Mouse (Mus musculus) CD4-positive, CD25-positive, alpha-beta regulatory T cell, adult 4 months (primary cell): ENCODE data around the gene Dhx37. TPM values are rescaled to one million over a fixed set of nuclear protein-coding genes. Genes with fewer than 3 reads are reported as not detected.
A peak's percentile ranks its signal among the peaks of the same experiment; 100 is the strongest.
"Not testable (repeated sequence)": the region's sequence is repeated elsewhere in the genome, so short reads cannot be mapped to it uniquely, and the experiment has no call there.

Experiments used
- ATAC-seq: one replicate; pipeline ENCODE4 v1.8.0; 2017
- polyA plus RNA-seq, 2 experiments: library from polyadenylated mRNA; unstranded; fragments of 100-300 nt; shearing (Covaris generic); gene quantifications; one replicate each; pipeline ENCODE4 v1.2.1; 2017

The Dhx37 gene
- polyA plus RNA-seq, 2 experiments from 2014 or later: 8.4 to 8.6 TPM

- ATAC-seq: no peak
Observed at GRCm38 (mm10) chr5:125407020-125407830, 26.7 kb downstream of the Dhx37 start.

DNA sequence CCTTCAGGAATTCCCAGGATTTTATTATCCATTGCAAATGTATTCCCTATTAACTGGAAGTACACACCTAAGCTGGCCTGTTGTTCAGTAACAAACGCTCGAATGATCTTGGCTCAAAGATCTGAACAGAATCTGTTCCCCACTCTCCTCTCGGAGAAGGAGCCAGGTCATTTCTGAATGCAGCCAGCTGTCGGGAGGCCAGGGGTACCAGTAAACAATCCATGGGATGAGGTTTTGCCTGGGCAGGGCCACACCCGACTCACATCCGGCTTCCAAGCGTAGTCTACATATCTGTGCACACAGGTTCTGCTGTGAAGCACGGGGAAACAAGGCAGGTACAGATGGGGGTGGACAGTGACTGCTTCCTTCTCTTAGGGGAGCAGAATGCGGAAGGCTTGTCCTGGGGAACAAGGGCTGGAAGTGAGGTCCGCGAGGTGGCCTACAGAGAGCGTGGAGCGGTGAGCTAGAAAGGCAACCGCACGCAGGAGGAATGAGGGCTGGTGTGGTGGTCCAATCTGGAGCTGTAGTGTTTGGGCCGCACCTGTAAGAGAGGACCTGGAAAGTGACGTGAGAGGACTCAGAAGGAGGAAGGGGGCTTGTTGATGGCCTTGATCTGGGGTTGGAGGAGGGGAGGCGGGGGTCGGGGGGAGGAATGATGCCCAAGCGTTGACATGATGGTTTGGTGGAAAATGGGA is 27.5 kb downstream of the Dhx37 start:
- ATAC-seq: peak; percentile 73

DNA sequence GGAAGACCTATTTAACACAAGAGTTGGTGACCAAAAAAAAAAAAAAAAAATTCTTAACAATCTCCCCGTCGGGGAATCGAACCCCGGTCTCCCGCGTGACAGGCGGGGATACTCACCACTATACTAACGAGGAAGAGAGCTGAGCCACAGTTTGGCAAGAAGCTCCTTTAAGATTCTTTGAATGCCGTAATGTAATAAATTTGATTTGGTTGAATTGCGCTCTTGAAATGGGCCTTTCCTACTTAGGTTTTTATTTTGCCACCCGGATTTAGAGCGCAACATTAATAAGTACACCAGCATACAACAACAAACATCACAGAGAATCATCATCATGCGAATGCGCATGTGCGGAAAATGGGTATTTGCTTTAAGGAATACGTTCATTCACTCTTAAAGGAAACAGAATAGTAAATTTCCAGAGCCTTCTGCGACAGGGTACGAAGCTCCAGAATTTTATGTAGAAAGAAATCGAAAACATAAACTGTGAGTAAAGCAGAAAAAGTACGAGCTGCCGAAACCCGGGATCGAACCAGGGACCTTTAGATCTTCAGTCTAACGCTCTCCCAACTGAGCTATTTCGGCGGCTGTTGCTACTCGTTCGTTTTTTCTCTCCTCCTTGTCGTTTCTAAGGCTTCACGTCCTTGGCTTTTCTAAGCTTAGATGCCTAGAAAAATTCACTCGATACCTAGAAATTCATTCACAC is 28.2 kb downstream of the Dhx37 start:
- ATAC-seq: peak; percentile 65

DNA sequence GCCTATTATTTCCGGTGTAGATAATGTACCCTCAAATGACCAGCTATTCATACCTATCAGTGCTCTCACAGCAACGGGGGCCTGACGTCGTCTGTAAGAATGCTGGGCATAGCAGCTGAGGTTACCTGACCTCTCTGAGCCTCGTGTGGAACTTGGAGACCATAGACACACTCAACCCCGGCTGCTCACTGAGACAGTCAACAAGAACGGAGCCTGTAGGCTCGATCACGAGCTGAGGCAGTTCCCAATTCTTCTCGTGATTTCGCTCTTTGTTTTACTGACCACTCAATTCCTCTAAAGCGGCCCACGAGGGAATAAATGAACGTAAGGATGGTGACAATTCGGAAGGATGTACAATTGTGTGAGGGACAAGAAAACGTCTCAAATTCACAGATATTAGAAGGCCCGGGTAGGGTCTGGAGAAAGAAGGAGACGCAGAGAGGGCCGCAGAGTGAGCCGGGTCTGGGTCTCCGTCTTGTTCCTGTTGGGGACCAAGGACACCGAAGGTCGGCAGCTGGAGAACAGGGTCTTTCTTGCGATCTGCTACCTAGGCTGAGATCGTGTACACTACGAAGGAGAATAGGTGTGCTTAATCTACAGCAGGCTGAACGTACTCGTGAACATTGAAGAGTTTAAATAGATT is 28.9 kb downstream of the Dhx37 start:
- peak; percentile 6 for ATAC-seq

- ATAC-seq: no peak
Observed at GRCm38 (mm10) chr5:125404536-125404902, 29.4 kb downstream of the Dhx37 start.

DNA sequence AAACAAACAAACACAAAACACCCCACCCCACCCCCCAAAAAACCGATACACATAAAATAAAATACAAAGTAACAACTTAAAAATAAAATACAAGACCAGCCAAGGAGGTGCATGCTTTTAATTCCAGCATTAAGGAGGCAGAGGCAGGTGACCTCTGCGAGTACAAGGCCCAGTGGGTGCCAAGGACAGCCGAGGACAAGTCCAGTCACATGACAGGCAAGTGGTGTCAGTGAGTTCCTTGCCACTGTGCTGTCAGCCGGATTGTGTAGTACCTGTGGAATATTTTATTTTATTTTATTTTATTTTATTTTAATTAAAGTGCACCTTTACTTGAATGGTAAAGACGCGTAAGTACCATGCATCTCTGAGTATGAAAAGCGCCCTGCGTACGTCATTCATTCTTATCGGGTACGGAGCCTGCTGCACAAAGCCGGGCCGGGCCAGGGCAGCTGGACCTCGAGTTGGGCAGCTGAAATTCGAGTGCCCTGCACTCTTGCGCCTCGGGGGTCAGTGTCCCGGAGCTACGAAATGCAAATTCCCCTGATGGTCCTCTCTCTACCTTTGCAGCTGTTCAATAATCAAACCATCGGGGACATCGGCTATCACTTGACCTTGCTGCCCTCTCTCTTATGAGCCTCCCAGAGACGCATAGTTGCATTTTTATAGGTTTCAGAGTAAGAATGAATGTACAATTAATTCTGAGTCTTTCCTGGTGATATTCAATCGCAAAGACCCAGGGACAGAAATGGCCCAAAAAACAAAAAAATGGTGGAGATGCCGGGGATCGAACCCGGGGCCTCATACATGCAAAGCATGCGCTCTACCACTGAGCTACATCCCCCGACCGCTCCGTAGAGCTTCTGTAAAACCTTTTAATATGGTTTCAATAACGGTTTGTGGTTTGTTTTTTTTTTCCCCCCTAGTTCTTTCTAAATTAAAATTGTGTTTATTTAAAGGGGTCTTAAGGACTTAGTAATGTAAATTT is 30.1 kb downstream of the Dhx37 start:
- ATAC-seq: no peak

DNA sequence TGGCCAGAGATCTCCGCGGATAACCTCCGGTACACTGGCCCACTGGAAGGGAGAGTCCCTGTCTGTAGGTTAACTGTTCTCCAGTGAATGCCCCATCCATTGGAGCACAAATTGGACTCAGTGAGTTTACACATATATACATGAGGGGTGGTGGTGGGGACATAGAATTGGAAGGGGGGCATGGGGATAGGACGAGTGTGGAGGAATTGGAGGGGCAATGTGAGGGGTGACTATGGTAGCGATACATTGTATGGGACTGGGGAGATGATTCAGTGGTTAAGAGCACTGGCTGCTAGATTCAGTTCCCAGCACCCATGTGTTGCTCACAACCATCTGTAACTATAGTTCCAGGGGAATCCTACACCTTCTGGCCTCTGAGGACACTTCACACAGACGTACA is 30.9 kb downstream of the Dhx37 start:
- ATAC-seq: no peak

DNA sequence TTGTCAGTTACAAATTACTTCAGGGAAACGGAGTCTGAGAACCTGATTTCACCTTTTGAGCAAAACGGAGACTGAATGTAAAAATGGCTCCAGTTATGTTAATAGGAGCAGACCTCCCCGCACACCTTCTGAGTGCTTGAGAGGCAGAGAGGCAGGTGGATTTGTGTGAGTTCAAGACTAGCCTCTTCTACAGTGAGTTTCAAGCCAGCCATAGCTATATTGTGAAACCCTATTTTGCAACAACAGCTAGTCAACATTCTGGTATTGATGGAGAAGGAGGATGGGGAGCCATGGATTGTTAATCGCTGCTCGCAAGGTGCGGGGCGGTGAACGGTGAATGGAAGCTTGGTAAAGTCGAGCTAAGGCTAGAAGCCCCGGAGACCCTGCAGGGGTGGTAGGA is 31.4 kb downstream of the Dhx37 start:
- ATAC-seq: no peak

GRCm38 (mm10) chr5:125400903-125401302 is 33.0 kb downstream of the Dhx37 start:
- ATAC-seq: no peak

- ATAC-seq: no peak
Observed at GRCm38 (mm10) chr5:125395008-125395407, 38.9 kb downstream of the Dhx37 start.

- ATAC-seq: peak; percentile 67
Observed at GRCm38 (mm10) chr5:125393622-125394603, 40.0 kb downstream of the Dhx37 start.

DNA sequence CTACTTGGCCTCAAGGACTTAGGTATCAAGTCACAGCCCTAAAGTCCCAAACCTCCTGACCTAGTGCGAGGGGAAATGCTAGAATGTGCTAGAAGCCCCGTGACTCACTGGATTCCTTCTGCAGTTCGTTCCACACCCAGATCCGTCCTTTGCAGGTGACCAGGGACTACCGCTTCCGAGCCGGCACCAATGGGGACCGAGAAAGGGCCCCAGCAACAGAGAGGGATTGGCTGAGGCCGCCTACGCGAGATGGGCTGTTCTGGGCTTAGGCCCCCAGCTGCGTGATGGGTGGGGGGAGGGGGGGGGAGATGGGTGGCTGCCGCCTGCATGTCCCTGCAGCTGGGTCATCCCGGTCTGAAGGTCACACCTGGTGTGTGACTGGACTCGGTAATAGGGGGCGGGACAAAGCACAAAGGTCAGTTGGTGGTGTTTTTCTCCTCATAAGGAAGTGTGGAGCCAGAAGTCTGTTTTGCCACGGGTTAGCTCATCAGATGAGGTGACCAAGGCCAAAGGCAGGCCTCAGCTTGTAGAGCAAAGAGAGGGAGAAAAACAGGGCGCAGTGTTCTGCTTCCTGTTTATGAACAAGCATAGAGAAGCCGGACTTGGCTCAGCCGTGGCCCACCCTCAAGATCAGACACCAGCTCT is 40.8 kb downstream of the Dhx37 start:
- ATAC-seq: peak; percentile 66

DNA sequence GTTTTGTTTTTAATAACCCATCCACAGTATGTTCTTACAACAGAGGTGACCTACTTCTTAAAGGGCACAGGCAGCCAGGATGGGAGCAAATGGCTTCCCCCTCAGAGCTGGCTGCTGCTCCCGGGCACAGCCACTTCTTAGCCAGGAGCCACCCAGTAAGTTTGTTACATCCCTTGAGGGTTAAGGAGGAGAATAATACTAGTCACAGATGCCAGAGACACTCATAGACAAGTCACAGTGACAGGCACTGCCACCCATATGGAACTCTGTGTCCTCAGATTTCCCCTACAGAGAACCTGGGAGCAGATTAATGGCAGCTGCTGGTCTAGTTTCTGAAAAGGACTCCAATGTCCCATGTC is 41.3 kb downstream of the Dhx37 start:
- peak; percentile 1 for ATAC-seq

- not testable (repeated sequence) for ATAC-seq
Observed at GRCm38 (mm10) chr5:125392176-125392575, 41.7 kb downstream of the Dhx37 start.

DNA sequence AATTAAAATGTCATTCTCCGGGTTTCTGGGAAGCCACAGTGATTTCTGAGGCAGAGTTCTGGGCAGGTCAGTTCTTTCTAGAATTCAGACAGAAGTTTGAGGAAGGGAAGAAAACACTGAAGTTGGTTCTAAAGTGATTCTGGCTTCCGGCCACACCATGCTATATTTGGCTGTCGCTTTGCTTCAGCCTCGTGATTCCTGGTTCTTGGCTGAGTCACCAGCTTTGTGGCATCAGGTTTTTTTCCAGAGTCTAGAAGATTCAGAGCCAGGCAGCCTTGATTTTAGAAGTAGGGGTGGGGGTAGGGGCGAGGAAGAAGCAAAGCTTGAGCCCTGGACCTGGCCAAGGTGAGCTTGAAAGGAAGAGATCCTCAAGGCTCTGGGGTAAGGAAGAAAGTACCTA is 42.3 kb downstream of the Dhx37 start:
- no peak for ATAC-seq

DNA sequence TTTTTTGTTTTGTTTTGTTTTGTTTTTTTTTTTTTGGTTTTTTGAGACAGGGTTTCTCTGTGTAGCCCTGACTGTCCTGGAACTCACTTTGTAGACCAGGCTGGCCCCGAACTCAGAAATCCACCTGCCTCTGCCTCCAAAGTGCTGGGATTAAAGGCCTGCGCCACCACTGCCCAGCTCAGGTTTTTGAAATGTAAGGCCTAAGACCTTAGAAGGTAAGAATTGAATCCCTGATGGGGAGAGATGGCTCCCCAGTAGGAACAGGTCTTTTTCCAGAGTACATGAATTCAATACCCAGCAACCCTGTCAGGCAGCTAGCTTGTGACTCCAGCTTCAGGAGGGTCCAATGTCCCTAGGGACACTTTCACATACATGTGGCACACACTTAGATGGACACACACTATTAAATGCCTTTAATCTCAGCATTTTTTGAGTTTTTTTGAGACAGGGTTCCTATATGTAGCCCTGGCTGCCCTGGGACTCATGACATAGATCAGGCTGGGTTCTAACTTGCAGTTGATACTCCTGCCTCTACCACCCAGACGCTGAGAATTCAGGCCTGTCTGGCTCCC is 42.9 kb downstream of the Dhx37 start:
- ATAC-seq: no peak

DNA sequence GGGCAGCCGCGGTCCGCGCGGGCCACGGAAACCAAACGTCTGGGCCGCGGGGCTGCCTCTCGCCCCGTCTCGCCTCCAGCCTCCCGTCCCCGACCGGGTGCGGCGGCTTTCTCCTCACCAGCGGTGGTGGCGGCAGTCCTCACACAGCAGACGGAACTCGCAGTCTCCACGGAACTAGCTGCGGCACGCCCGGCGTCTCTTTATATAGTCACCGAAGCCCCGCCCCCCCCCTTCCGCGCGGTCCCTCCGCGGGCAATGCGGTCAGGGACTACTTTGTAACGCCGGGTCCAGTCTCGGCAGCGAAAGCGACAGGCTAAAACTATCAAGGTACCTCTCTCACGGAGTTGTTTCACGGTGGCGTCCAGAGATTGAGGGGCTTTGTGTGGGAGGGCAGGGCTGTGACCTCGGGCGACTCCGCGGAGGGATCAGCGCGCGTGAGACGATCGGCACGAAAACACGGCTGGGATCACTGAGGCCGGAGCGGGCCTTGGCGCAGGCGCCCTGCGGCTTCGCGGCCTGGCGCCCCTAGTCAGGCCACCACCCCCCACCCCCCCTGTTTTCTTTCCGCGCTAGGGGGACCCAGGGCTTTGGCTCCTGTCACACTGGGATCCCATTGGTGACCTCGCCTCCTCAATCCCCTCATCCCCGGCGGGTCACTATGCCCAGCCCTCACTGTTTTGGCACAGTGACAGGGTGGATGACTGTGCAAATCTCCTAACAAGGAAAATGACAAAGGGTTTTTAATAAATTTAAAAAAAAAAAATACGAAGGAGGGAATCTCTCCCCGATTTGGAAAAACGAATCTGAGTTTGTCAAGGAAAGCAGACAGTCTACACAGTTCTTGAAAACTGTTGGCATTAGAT is 44.1 kb downstream of the Dhx37 start, which contains the start of gene Ubc:
TSS of gene Ubc (minus strand) at position 624 of the 863 bp plus-strand sequence.
- peak; percentile 28 for ATAC-seq

- peak; percentile 57 for ATAC-seq
Observed at GRCm38 (mm10) chr5:125389131-125389578, 44.8 kb downstream of the Dhx37 start, which contains the start of gene Gm10382. Gm10382 (plus strand) TSS chr5:125389322.
